Mouse (Mus musculus): ENCODE measurements around the gene Dqx1.

DNA sequence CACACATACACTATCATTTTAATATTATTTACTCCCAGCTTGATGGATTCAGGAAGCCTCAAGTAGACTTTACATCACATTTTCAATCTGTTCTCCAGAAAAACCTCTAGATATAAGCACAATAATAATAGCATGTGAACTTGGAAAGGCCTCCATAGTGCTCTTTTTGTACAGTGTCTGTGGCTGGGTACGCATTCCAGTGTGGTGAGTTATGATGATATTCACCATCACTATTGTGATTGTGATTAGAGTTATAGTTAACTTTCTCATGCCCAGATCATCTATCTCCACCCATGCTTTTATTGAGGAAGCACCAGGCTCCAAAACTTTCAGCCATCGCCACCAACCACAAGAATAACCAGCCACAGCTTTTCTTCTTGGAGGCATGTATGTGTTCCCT is 33.9 kb upstream of the Dqx1 start:
- TF ChIP-seq CTCF (IDR thresholded peaks at IDR 0.05; ENCODE audit: low read depth): no peak
- TF ChIP-seq EP300 (IDR thresholded peaks at IDR 0.05; ENCODE audit: low read depth): no peak

Data from liver, embryonic 14.5 days (tissue).